Mouse (Mus musculus): ENCODE measurements around the gene Pdk2.

DNA sequence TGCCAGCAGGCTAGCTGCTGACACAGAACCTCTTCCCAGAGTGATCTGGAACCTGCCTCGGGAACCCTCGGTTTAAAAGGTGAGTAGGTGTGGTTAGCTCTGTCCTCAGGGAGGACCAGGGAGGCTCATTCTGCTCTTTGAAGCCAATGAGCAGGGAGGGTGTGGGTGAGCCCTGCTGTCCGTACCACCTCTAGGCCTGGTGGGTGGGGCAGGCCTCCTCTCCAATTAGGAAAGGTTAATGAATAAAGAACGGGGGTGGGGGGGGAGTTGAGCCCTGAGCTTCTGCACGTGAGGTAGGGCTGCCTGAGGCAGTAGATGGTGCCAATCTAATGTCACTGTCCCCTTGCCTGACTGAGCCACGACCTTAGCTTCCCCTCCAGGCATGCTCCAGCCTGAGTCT lies 8.2 kb downstream of the Pdk2 start:
- TF ChIP-seq CTCF (IDR thresholded peaks at IDR 0.05; ENCODE audit: low read depth) (no peak), EP300 (optimal IDR thresholded peaks at IDR 0.05) (no peak)

Data from stomach, postnatal 0 days (tissue).